7 mouse cellular contexts compared by ENCODE assay signal in the genomic region with DNA sequence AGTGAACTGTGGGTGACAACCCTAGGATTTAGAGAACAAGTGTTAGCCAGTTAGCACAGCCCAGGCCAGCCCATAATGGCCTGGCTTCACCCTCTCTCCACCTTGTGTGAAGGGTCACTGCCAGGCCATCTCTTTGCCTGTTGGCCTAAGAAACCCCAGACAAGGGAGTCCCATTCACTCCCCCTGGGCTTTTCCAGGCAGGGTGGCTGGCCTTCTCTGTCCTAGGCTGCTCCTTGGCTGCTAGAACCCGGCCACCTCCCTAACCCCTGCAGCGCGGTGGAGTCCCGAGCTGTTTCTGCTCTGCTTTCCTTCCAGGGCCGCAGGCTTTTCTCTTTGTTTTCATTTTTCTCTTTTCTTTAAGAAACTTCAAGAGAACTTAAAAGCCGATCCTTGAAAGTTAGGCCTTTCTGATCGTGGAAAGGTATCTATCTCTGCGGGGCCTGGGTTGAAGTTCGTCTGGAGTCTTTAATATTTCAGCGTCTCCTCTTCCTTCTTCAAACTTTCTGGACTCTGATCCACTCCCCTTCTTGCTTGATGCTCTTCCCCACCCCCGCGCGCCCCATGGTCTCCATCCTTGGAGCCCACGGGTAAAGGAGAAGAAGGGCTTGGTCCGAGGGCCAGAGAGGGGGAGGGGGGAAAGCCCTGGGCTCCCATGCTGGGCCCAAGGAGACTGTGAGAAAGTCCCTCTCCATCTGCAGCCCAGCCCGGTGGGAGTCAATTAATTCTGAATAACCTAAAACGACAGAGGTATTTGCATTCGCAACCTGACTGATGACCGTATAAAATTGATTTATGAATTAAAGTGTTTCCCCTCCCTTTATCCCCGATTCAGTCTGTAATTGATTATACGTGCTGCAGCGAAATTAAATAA. TPM values are rescaled to one million over a fixed set of nuclear protein-coding genes. Genes with fewer than 3 reads are reported as not detected.
A peak's percentile ranks its signal among the peaks of the same experiment; 100 is the strongest.
DNase-seq lines count a peak whose midpoint lies in the region; ATAC-seq and TF ChIP-seq lines count a peak whose summit lies in the region.

No protein-coding gene starts in this region.

- TF ChIP-seq POLR2A in thymus, adult 2 months (IDR thresholded peaks at IDR 0.05; ENCODE audit: control insufficient read depth, extremely low read depth, insufficient read depth, low read length, poor library complexity): no peak

- no peaks in the 10 kb centered on the region for H3K36me3 ChIP-seq in lung, postnatal 0 days (ENCODE audit: insufficient read depth, low read length)
- no peaks in the 10 kb centered on the region for H3K36me3 ChIP-seq in forebrain, embryonic 16.5 days (ENCODE audit: control insufficient read depth, insufficient read depth)
- H3K36me3 ChIP-seq in liver, embryonic 12.5 days: no peaks in the 10 kb centered on the region
- no peaks in the 10 kb centered on the region for H3K36me3 ChIP-seq in thymus, adult 2 months (ENCODE audit: control insufficient read depth, insufficient read depth, low read length)

- H3K4me1 ChIP-seq in lung, postnatal 0 days (ENCODE audit: insufficient read depth, low read depth, low read length): no peaks in the 10 kb centered on the region
- peaks cover 15% of the 10 kb centered on the region for H3K4me1 ChIP-seq in forebrain, embryonic 16.5 days (replicated peaks; ENCODE audit: control insufficient read depth, insufficient read depth, low read length)
- H3K4me1 ChIP-seq in liver, embryonic 12.5 days: no peaks in the 10 kb centered on the region
- peaks cover 2% of the 10 kb centered on the region; the same call in 1 of the 2 replicates for H3K4me1 ChIP-seq in thymus, adult 2 months (replicated peaks; ENCODE audit: control insufficient read depth, insufficient read depth, low read length)

- no peaks in the 10 kb centered on the region for H3K9me3 ChIP-seq in lung, postnatal 0 days (ENCODE audit: low read length)
- H3K9me3 ChIP-seq in forebrain, embryonic 16.5 days (ENCODE audit: control insufficient read depth, low read length): no peaks in the 10 kb centered on the region
- no peaks in the 10 kb centered on the region for H3K9me3 ChIP-seq in liver, embryonic 12.5 days (replicated peaks)

- no peak overlapping the region for H3K27ac ChIP-seq in lung, postnatal 0 days (ENCODE audit: low read length)
- peak overlapping the region; percentile 1; the same call in 1 of the 2 replicates for H3K27ac ChIP-seq in forebrain, embryonic 16.5 days (ENCODE audit: low read length)
- no peak overlapping the region for H3K27ac ChIP-seq in liver, embryonic 12.5 days
- H3K27ac ChIP-seq in thymus, adult 2 months (ENCODE audit: control insufficient read depth, insufficient read depth, low read length): no peak overlapping the region

- WGBS in lung, postnatal 0 days: 46% methylated on average over 22 of the region's 22 CpGs
- WGBS in forebrain, embryonic 16.5 days: 5% methylated on average over 22 of the region's 22 CpGs
- 31% methylated on average over 22 of the region's 22 CpGs for WGBS in liver, embryonic 12.5 days (ENCODE audit: insufficient replicate concordance)
- WGBS in thymus, adult 2 months: 86% methylated on average over 22 of the region's 22 CpGs

- no peak for ATAC-seq in lung, postnatal 0 days
- ATAC-seq in forebrain, embryonic 16.5 days: peak; percentile 62
- ATAC-seq in liver, embryonic 12.5 days: no peak

- DNase-seq in lung, postnatal 0 days (ENCODE audit: low spot score): no peak
- DNase-seq in lung, postnatal 25 days (ENCODE audit: low spot score): no peak
- no peak for DNase-seq in spleen, postnatal 4 days (ENCODE audit: low spot score in 2 of 2)
- DNase-seq in layer of hippocampus, adult 11-12 months (ENCODE audit: low spot score): no peak
- DNase-seq in thymus, adult 2 months: no peak

- TF ChIP-seq EP300 in lung, postnatal 0 days (IDR thresholded peaks at IDR 0.05): no peak

- H3K4me3 ChIP-seq in lung, postnatal 0 days (ENCODE audit: low read depth, low read length): peak overlapping the region; percentile 27; the same call in 1 of the 2 replicates
- H3K4me3 ChIP-seq in forebrain, embryonic 16.5 days (replicated peaks; ENCODE audit: low read length): no peak overlapping the region
- H3K4me3 ChIP-seq in liver, embryonic 12.5 days: no peak overlapping the region
- no peak overlapping the region for H3K4me3 ChIP-seq in thymus, adult 2 months (ENCODE audit: control insufficient read depth, insufficient read depth, low read length)

- no peak overlapping the region for H3K9ac ChIP-seq in lung, postnatal 0 days (replicated peaks; ENCODE audit: low read depth)
- 0 out of 2 replicates have a peak overlapping the region, but pooled peaks have one; percentile 15 for H3K9ac ChIP-seq in forebrain, embryonic 16.5 days (replicated peaks; ENCODE audit: low read depth, low read length)
- no peak overlapping the region for H3K9ac ChIP-seq in liver, embryonic 12.5 days

- TF ChIP-seq CTCF in lung, postnatal 0 days (IDR thresholded peaks at IDR 0.05): no peak
- no peak for TF ChIP-seq CTCF in thymus, adult 2 months (IDR thresholded peaks at IDR 0.05; ENCODE audit: borderline replicate concordance, control insufficient read depth, extremely low read depth, insufficient read depth, low read length, poor library complexity)

- H3K27me3 ChIP-seq in lung, postnatal 0 days (replicated peaks; ENCODE audit: insufficient read depth, low read length): no peaks in the 10 kb centered on the region
- H3K27me3 ChIP-seq in forebrain, embryonic 16.5 days (replicated peaks; ENCODE audit: control insufficient read depth, insufficient read depth, low read length): no peaks in the 10 kb centered on the region
- H3K27me3 ChIP-seq in liver, embryonic 12.5 days (replicated peaks): peaks cover 6% of the 10 kb centered on the region; the same call in 1 of the 2 replicates
- H3K27me3 ChIP-seq in thymus, adult 2 months (ENCODE audit: control insufficient read depth, insufficient read depth, low read length): no peaks in the 10 kb centered on the region

- H3K4me2 ChIP-seq in lung, postnatal 0 days (replicated peaks; ENCODE audit: low read depth, low read length): peak overlapping the region; percentile 53
- H3K4me2 ChIP-seq in forebrain, embryonic 16.5 days (ENCODE audit: low read length): peak overlapping the region; percentile 35; the same call in 1 of the 2 replicates
- peak overlapping the region; percentile 48 for H3K4me2 ChIP-seq in liver, embryonic 12.5 days

RNA-seq across cellular contexts. Expression of gene Nepro, which starts 52.3 kb away (rescaled TPM):
- 3.6 and 3.7 TPM in 2 replicates for polyA plus RNA-seq in lung, postnatal 0 days (2015; fragmentation: Nextera tagmentation; extraction: Ambion mirVana)
- 4.9 and 5.6 TPM in 2 replicates for polyA plus RNA-seq in forebrain, embryonic 16.5 days (2015; fragmentation: Nextera tagmentation; extraction: Ambion mirVana)
- 6.5 and 7.3 TPM in 2 replicates for polyA plus RNA-seq in liver, embryonic 12.5 days (2016; fragmentation: Nextera tagmentation; extraction: Ambion mirVana)
- polyA plus RNA-seq in thymus, adult 2 months (2012; rRNA removed): 6.8 and 7.9 TPM in 2 replicates
